Mouse (Mus musculus) adrenal gland, postnatal 4 days (tissue): ENCODE measurements at regions not wholly inside any gene's neighbourhood (a gene's known extent, or its start where the extent isn't known, plus 50 kb on each side); places are given as distances from the start of the nearest gene placed in this dataset.

Experiments used
- DNase-seq, 2 experiments: peaks; one replicate each; pipeline ENCODE4 v3.0.0; 2021 to 2022; ENCODE audit warnings: low spot score in 2 of 2, mixed read lengths in 2 of 2

GRCm38 (mm10) chr15:62500522-62500921, 1344.5 kb downstream of the Gsdmc2 start:
- no peak for DNase-seq

GRCm38 (mm10) chr15:62496193-62496592, 1348.8 kb downstream of the Gsdmc2 start:
- DNase-seq: no peak

DNA sequence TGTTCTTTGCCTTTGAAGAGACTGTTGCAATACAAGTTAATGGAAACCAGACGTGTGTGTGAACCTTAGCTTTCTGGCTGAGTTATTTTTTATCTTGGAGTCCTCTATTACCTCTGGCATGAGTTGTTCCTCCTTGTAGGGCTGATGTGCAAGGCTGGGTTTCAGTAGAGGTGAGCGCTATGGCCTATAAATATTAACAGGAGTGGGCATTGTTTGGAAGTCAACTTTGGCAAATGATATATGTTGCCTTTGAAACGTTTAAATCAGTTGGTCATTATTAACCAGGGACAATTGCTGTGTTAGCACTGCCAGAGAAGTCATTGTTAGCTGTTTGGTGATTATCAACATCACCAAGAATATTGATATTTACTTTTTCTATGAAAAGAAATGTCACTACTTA, 1352.6 kb downstream of the Gsdmc2 start:
- DNase-seq: no peak

- no peak for DNase-seq
Observed at GRCm38 (mm10) chr15:62490548-62490947, 1354.4 kb downstream of the Gsdmc2 start.

GRCm38 (mm10) chr15:62486540-62486939, 1358.4 kb downstream of the Gsdmc2 start:
- no peak for DNase-seq

DNA sequence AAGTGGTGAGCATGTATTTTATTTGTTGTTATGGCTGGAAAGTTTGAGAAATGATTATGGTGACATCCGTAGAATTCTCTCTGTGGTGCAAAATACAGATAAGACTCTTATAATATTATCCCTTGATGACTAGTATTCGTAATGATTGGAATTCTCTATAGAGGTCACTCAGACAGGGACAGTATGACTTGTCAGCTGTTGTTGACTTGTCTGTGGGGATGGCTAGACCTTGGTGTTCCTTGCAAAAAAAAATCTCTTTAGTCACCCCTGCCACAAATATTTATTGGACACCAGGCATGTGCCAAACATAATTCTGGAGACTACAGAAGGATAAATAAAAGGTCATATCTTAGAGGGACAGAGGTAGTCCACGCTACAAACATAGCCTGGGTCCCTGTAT, 1360.6 kb downstream of the Gsdmc2 start:
- no peak for DNase-seq

DNA sequence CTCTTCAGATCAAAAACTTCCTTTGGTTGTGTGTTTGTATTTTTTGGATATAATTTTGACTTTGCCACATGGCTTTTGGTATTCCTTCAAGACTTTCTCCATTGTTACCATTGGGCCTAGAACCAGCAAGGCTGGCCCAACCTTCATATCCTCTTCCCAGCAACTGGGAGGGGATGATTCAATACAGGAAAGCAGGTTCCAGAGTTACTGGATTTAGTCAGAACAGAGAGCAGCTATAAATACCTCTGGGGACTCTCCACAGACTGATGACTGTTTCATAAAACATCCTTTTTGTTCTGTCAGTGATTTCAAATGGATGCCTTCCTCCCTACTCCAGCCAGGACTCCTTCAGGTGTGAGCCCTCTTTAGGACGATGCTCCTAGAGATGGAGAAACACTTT, 1361.4 kb downstream of the Gsdmc2 start:
- no peak for DNase-seq

GRCm38 (mm10) chr15:62482357-62482756, 1362.6 kb downstream of the Gsdmc2 start:
- DNase-seq: no peak

GRCm38 (mm10) chr15:62477779-62478178, 1367.2 kb downstream of the Gsdmc2 start:
- no peak for DNase-seq

GRCm38 (mm10) chr15:62476452-62476851, 1368.5 kb downstream of the Gsdmc2 start:
- no peak for DNase-seq

- DNase-seq: no peak
Observed at GRCm38 (mm10) chr15:62470683-62471331, 1374.2 kb downstream of the Gsdmc2 start.

DNA sequence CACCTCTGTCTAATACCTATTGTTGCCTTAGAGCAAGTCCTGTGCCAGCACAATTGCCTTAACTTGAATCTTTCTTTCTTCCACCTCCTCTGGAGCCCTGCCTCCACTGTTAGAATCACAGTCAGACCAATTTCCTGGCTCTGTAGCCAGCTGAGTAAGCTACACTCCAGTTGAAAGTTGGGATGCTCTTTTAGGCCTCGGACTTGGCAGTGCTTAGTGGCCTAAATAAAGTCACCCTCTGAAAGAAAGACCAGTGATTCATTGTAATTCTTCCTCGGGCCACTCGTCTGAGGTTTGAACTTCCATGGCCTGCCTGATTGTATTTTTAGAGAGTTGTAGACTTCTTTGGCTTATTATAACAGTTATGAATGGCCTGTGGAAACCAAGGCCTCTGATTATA, 1376.9 kb downstream of the Gsdmc2 start:
- no peak for DNase-seq

DNA sequence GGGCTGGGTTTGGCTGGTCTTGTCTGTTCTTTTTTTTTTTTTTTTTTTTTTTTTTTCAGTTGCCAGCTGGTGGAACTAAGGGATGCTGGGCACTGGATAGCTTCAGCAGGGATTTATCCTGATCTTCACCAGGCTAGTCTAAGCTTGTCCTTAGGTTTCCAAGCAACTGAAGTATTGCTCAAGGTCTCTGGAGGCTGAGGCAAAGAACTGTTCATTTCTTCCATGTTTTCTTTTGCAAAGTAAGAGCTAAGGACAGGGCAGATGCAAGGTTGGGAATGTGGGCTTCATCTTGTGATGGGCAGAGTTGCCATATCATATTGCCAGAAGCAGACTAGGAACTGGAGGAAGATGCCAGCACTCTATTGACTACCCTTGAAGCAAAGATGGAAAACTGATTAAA, 1378.1 kb downstream of the Gsdmc2 start:
- DNase-seq: no peak

DNA sequence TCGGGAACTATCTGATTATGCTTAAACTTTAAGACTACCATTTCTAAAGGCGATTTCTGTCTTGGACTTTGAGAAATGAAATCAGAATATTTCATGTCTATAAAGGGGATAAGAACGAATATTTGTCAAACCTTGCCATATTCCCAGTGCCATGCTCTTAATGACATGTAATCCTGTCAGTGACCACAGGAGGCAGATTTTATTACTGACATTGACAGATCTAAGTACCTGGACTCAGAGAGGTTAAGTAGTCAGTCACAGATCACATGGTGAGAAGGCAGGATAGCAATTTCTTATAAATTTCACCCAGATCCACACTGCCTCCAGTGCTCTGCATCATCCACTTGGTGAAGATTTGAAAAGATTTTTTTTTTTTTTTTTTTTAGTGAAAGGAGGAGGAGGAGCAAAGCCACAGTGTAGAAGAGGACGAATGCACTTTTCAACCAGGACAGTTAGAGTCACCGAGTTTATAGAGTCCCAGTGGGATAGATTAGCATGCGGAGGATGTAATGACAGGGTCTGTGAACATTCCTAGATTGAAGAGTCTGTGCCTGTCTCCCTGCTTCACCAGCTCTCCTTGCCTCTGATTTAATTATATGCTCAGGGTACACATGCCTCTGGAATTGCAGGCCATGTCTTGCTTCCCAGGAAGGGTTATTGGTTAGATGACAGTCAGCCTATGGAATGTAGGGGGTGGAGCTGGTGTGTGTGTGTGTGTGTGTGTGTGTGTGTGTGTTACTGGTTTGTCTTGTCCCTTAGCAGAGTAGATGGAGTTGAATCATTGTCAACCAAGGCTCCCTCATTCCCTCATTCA, 1379.7 kb downstream of the Gsdmc2 start:
- DNase-seq: no peak

DNA sequence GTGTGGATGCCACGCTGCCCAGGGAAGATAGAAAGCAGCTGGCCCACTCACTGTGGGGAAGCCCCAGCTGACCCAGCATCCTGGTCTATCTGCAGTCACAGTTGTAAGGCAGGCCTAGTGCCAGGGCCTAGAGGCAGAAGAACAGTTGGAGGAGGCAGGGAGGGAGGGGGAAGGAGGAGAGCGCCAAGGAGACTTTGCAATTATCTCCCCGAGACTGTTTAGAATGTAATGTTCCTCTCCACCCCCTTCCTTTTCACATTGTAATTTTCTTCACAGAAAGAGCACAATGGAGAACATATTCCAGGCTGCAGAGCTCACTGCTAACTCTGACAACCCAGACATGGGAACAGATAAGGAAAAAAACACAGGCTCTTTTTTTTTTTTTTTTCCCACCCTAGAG, 1382.3 kb downstream of the Gsdmc2 start:
- DNase-seq: no peak

- no peak for DNase-seq
Observed at GRCm38 (mm10) chr15:62461398-62462051, 1383.5 kb downstream of the Gsdmc2 start.

DNA sequence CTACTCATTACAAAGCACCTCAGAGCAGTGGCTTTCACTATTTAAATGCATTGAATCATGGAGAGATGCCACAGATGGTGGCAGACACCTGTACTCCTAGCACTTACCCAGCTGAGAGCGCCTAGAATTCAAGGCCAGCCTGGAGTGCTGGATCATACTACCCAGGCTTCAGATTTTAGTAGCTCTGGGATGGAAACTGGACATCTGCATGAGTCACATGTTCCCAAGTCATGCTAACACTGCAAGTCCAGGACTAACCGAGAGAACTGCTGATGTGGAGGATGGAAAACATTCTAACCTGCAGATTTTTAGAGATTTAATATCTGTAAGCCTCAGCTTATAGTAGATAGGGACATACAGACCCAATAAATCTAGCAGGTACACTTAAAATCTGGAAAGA, 1384.3 kb downstream of the Gsdmc2 start:
- DNase-seq: no peak

DNA sequence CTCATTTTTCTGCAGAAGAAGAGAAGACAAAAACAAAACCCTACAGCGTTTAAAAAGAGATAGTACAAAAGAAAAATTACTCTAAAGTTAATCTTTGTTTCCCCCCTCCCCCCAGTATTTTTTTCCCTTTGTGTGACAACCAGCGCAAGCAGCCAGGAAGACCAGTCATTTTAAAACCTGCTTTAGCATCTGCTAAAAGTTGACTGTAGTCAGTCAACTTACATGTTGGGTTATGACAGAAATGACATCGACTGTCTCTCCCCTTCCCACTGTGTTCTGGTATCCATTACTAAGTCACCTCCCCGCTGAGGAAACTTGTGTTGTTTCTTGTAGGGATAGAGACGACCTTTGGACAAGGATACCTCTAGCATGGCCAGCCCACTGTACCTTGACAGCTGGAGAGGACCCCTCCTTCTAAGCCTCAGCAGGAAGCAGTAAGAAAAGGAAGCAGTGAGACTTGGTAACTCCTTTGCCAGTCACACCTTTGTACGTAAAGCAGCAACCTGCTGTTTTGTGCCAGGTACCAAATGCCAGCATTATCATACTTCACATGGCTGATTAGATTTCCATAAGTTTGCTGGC, 1384.9 kb downstream of the Gsdmc2 start:
- no peak for DNase-seq

GRCm38 (mm10) chr15:62457990-62458389, 1387.0 kb downstream of the Gsdmc2 start:
- no peak for DNase-seq

GRCm38 (mm10) chr15:62457051-62457664, 1387.8 kb downstream of the Gsdmc2 start:
- DNase-seq: no peak

- no peak for DNase-seq
Observed at GRCm38 (mm10) chr15:62456020-62456419, 1389.0 kb downstream of the Gsdmc2 start.
